Mouse (Mus musculus) olfactory bulb, adult 2 months (tissue): ENCODE measurements around the gene Prr5l.

Source experiments
- CTCF ChIP-seq: fragments of 200-500 bp; IDR thresholded peaks from 2 replicates; pipeline ENCODE4 v1.5.1; 2012; ENCODE audit warnings: low read depth, mild to moderate bottlenecking, low read length, moderate library complexity; ENCODE audit not compliant: insufficient read depth
- POLR2A ChIP-seq: fragments of 200-500 bp; IDR thresholded peaks from 2 replicates; pipeline ENCODE4 v1.6.1; 2012; ENCODE audit warnings: mild to moderate bottlenecking, low read depth, low read length, moderate library complexity; ENCODE audit not compliant: insufficient read depth

DNA sequence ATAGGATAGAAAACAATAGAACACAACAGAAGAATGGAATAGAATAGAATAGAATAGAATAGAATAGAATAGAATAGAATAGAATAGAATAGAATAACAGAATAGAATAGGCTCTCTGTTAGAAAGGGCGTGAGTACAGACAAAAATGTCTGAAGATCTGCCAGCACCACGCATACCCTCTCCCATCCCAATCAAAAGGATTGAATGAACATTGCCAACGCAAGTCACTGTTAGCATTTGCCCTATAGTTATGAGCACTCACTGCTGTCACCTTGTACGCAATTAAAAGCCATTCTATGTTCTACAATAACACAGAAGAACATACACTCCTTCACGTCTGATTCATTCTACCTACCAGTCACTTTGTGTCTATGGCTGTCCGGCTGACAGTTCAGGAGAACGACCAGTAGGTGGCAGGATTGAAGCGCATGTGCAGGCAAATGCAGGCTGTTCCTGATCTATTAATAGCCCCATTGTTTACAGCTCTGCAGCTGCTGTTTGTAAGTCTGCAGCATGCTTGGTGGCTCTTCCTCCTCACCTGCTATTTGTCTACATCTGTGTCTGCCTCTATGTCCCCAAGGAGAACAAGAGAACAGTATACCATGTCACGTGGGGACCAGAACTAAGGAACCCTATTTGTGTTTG is 217.6 kb downstream of the Prr5l start:
- peak; percentile 41; the same call in 1 of the 2 replicates for TF ChIP-seq CTCF
- no peak for TF ChIP-seq POLR2A
